Mouse (Mus musculus): ENCODE data around the gene Dgcr8. TPM values are rescaled to one million over a fixed set of nuclear protein-coding genes. Genes with fewer than 3 reads are reported as not detected.

Dgcr8 gene
- polyA plus RNA-seq, 1 experiment, result 21.9 TPM

- H3K36me3 ChIP-seq (ENCODE audit: control insufficient read depth, insufficient read depth, low read length), result peaks cover 13% of the 10 kb centered on the region
- no peaks in the 10 kb centered on the region for H3K27me3 ChIP-seq (ENCODE audit: control insufficient read depth, insufficient read depth, low read length)
- TF ChIP-seq CTCF (IDR thresholded peaks at IDR 0.05; ENCODE audit: extremely low read depth, insufficient read depth, insufficient read length, insufficient replicate concordance) (no peak), POLR2A (IDR thresholded peaks at IDR 0.05; ENCODE audit: low read depth, low read length) (no peak)
- peaks cover 7% of the 10 kb centered on the region for H3K4me1 ChIP-seq (ENCODE audit: control insufficient read depth, insufficient read depth, insufficient read length)
- DNase-seq (ENCODE audit: low read depth in 1 of 2, low spot score in 2 of 2), result no peak
- WGBS, result 6% methylated on average over 4 of the region's 4 CpGs
- peak overlapping the region; percentile 77 for H3K4me3 ChIP-seq (ENCODE audit: extremely low read depth, insufficient read depth, insufficient read length)
- no peak overlapping the region for H3K27ac ChIP-seq (ENCODE audit: insufficient read depth, low read length)
Observed at GRCm38 (mm10) chr16:18288166-18288565, 880 bp downstream of the Dgcr8 start.

- H3K4me3 ChIP-seq (ENCODE audit: extremely low read depth, insufficient read depth, insufficient read length), result no peak overlapping the region
- peaks cover 49% of the 10 kb centered on the region for H3K36me3 ChIP-seq (ENCODE audit: control insufficient read depth, insufficient read depth, low read length)
- TF ChIP-seq CTCF (IDR thresholded peaks at IDR 0.05; ENCODE audit: extremely low read depth, insufficient read depth, insufficient read length, insufficient replicate concordance) (no peak), POLR2A (IDR thresholded peaks at IDR 0.05; ENCODE audit: low read depth, low read length) (no peak)
- DNase-seq (ENCODE audit: low read depth in 1 of 2, low spot score in 2 of 2), result no peak
- 97% methylated on average over 2 of the region's 2 CpGs for WGBS
- H3K4me1 ChIP-seq (ENCODE audit: control insufficient read depth, insufficient read depth, insufficient read length), result no peaks in the 10 kb centered on the region
- H3K27ac ChIP-seq (ENCODE audit: insufficient read depth, low read length), result no peak overlapping the region
- H3K27me3 ChIP-seq (ENCODE audit: control insufficient read depth, insufficient read depth, low read length), result no peaks in the 10 kb centered on the region
Observed at GRCm38 (mm10) chr16:18275166-18275565, 13.9 kb downstream of the Dgcr8 start.

GRCm38 (mm10) chr16:18268182-18268581, 20.9 kb downstream of the Dgcr8 start:
- WGBS, result 89% methylated on average over 5 of the region's 5 CpGs
- H3K36me3 ChIP-seq (ENCODE audit: control insufficient read depth, insufficient read depth, low read length), result peaks cover 31% of the 10 kb centered on the region
- H3K4me1 ChIP-seq (ENCODE audit: control insufficient read depth, insufficient read depth, insufficient read length), result no peaks in the 10 kb centered on the region
- no peak for DNase-seq (ENCODE audit: low read depth in 1 of 2, low spot score in 2 of 2)
- TF ChIP-seq POLR2A (IDR thresholded peaks at IDR 0.05; ENCODE audit: low read depth, low read length) (no peak), CTCF (IDR thresholded peaks at IDR 0.05; ENCODE audit: extremely low read depth, insufficient read depth, insufficient read length, insufficient replicate concordance) (0 out of 2 replicates have a peak, but pooled peaks have one; percentile 6)
- H3K27ac ChIP-seq (ENCODE audit: insufficient read depth, low read length), result no peak overlapping the region
- no peaks in the 10 kb centered on the region for H3K27me3 ChIP-seq (ENCODE audit: control insufficient read depth, insufficient read depth, low read length)
- H3K4me3 ChIP-seq (ENCODE audit: extremely low read depth, insufficient read depth, insufficient read length), result no peak overlapping the region

GRCm38 (mm10) chr16:18265024-18265423, 24.0 kb downstream of the Dgcr8 start:
- Histone ChIP-seq H3K27ac (ENCODE audit: insufficient read depth, low read length) (no peak overlapping the region), H3K27me3 (ENCODE audit: control insufficient read depth, insufficient read depth, low read length) (no peaks in the 10 kb centered on the region), H3K4me3 (ENCODE audit: extremely low read depth, insufficient read depth, insufficient read length) (no peak overlapping the region), H3K36me3 (ENCODE audit: control insufficient read depth, insufficient read depth, low read length) (peaks cover 26% of the 10 kb centered on the region), H3K4me1 (ENCODE audit: control insufficient read depth, insufficient read depth, insufficient read length) (no peaks in the 10 kb centered on the region)
- 94% methylated on average over 2 of the region's 2 CpGs for WGBS
- TF ChIP-seq POLR2A (IDR thresholded peaks at IDR 0.05; ENCODE audit: low read depth, low read length), result no peak
- no peak for TF ChIP-seq CTCF (IDR thresholded peaks at IDR 0.05; ENCODE audit: extremely low read depth, insufficient read depth, insufficient read length, insufficient replicate concordance)
- DNase-seq (ENCODE audit: low read depth in 1 of 2, low spot score in 2 of 2), result no peak

- WGBS, result 92% methylated on average over 2 of the region's 2 CpGs
Observed at GRCm38 (mm10) chr16:18258221-18258620, 30.8 kb downstream of the Dgcr8 start, which contains the start of gene Gm49776. TSS of gene Gm49776 (minus strand) at chr16:18258321.

GRCm38 (mm10) chr16:18253866-18254265, 35.2 kb downstream of the Dgcr8 start:
- H3K4me1 ChIP-seq (ENCODE audit: control insufficient read depth, insufficient read depth, insufficient read length), result peaks cover 6% of the 10 kb centered on the region; the same call in 1 of the 2 replicates
- no peak for DNase-seq (ENCODE audit: low read depth in 1 of 2, low spot score in 2 of 2)
- H3K27ac ChIP-seq (ENCODE audit: insufficient read depth, low read length), result no peak overlapping the region
- TF ChIP-seq POLR2A (IDR thresholded peaks at IDR 0.05; ENCODE audit: low read depth, low read length), result no peak
- no peak overlapping the region for H3K4me3 ChIP-seq (ENCODE audit: extremely low read depth, insufficient read depth, insufficient read length)
- H3K36me3 ChIP-seq (ENCODE audit: control insufficient read depth, insufficient read depth, low read length), result peaks cover 55% of the 10 kb centered on the region
- H3K27me3 ChIP-seq (ENCODE audit: control insufficient read depth, insufficient read depth, low read length), result no peaks in the 10 kb centered on the region
- WGBS, result 93% methylated on average over 1 of the region's 1 CpGs

More at GRCm38 (mm10) chr16:18258221-18258620, 30.8 kb downstream of the Dgcr8 start, which contains the start of gene Gm49776:
- no peak for DNase-seq (ENCODE audit: low read depth in 1 of 2, low spot score in 2 of 2)
- H3K4me3 ChIP-seq (ENCODE audit: extremely low read depth, insufficient read depth, insufficient read length), result no peak within 1 kb of the TSS
- H3K27me3 ChIP-seq (ENCODE audit: control insufficient read depth, insufficient read depth, low read length), result no peaks in the 10 kb centered on the region
- no peaks in the 10 kb centered on the region for H3K4me1 ChIP-seq (ENCODE audit: control insufficient read depth, insufficient read depth, insufficient read length)
- TF ChIP-seq POLR2A (IDR thresholded peaks at IDR 0.05; ENCODE audit: low read depth, low read length) (no peak), CTCF (IDR thresholded peaks at IDR 0.05; ENCODE audit: extremely low read depth, insufficient read depth, insufficient read length, insufficient replicate concordance) (no peak)
- H3K36me3 ChIP-seq (ENCODE audit: control insufficient read depth, insufficient read depth, low read length), result peaks cover 55% of the 10 kb centered on the region
- no peak within 1 kb of the TSS for H3K27ac ChIP-seq (ENCODE audit: insufficient read depth, low read length)

- Histone ChIP-seq H3K36me3 (ENCODE audit: control insufficient read depth, insufficient read depth, low read length) (peaks cover 48% of the 10 kb centered on the region), H3K4me1 (ENCODE audit: control insufficient read depth, insufficient read depth, insufficient read length) (peaks cover 6% of the 10 kb centered on the region; the same call in 1 of the 2 replicates), H3K4me3 (ENCODE audit: extremely low read depth, insufficient read depth, insufficient read length) (no peak overlapping the region), H3K27me3 (ENCODE audit: control insufficient read depth, insufficient read depth, low read length) (no peaks in the 10 kb centered on the region), H3K27ac (ENCODE audit: insufficient read depth, low read length) (no peak overlapping the region)
- 86% methylated on average over 6 of the region's 6 CpGs for WGBS
- no peak for DNase-seq (ENCODE audit: low read depth in 1 of 2, low spot score in 2 of 2)
- no peak for TF ChIP-seq CTCF (IDR thresholded peaks at IDR 0.05; ENCODE audit: extremely low read depth, insufficient read depth, insufficient read length, insufficient replicate concordance)
- TF ChIP-seq POLR2A (IDR thresholded peaks at IDR 0.05; ENCODE audit: low read depth, low read length), result no peak
Observed at GRCm38 (mm10) chr16:18252736-18253135, 36.3 kb downstream of the Dgcr8 start.
